9 mouse cellular contexts compared by ENCODE assay signal in genomic region chr11:54006901-54007300, GRCm38 (mm10). TPM values are rescaled to one million over a fixed set of nuclear protein-coding genes. Genes with fewer than 3 reads are reported as not detected.
DNase-seq lines count a peak whose midpoint lies in the region; ATAC-seq and TF ChIP-seq lines count a peak whose summit lies in the region.
"Had no signal": no experiment of that assay in that cellular context is flagged by ENCODE, and none has a peak within 500 bp of the region (broad histone marks: within the 10 kb centered on the region; RNA-seq: fewer than 3 reads in every experiment).

No protein-coding gene starts in this region.

- no peaks in the 10 kb centered on the region for H3K9me3 ChIP-seq in erythroblast, embryonic 14.5 days (ENCODE audit: control insufficient read depth, low read length)
- H3K9me3 ChIP-seq in forebrain, embryonic 16.5 days (ENCODE audit: control insufficient read depth, low read length): no peaks in the 10 kb centered on the region
- no peaks in the 10 kb centered on the region for H3K9me3 ChIP-seq in intestine, postnatal 0 days (ENCODE audit: control insufficient read depth)
- H3K9me3 ChIP-seq: megakaryocyte, embryonic 14.5 days had no signal

- peaks cover 100% of the 10 kb centered on the region for H3K36me3 ChIP-seq in erythroblast, embryonic 14.5 days (ENCODE audit: control insufficient read depth)
- H3K36me3 ChIP-seq in forebrain, embryonic 16.5 days (ENCODE audit: control insufficient read depth, insufficient read depth): no peaks in the 10 kb centered on the region
- H3K36me3 ChIP-seq in intestine, postnatal 0 days (ENCODE audit: control insufficient read depth, insufficient read depth): no peaks in the 10 kb centered on the region

- WGBS in forebrain, embryonic 16.5 days: 83% methylated on average over 4 of the region's 4 CpGs
- WGBS in intestine, postnatal 0 days: 61% methylated on average over 4 of the region's 4 CpGs

- peak overlapping the region; percentile 51 for H3K4me3 ChIP-seq in erythroblast, embryonic 14.5 days (replicated peaks)
- H3K4me3 ChIP-seq in forebrain, embryonic 16.5 days (replicated peaks; ENCODE audit: low read length): no peak overlapping the region
- no peak overlapping the region for H3K4me3 ChIP-seq in intestine, postnatal 0 days (ENCODE audit: low read depth, low read length)
- H3K4me3 ChIP-seq: megakaryocyte, embryonic 14.5 days had no signal

- TF ChIP-seq CTCF in intestine, postnatal 0 days (IDR thresholded peaks at IDR 0.05; ENCODE audit: low read depth): no peak

- no peak overlapping the region for H3K27ac ChIP-seq in forebrain, embryonic 16.5 days (ENCODE audit: low read length)
- no peak overlapping the region for H3K27ac ChIP-seq in intestine, postnatal 0 days (ENCODE audit: low read depth, low read length)

- DNase-seq in adrenal gland, postnatal 25 days: peak; percentile 55
- DNase-seq in gastrocnemius, postnatal 10 days: peak; percentile 65
- peak; percentile 87 to 92 for DNase-seq in kidney, postnatal 25 days
- DNase-seq in yolk sac, embryonic 10.5 days (ENCODE audit: low spot score): no peak

- peaks cover 95% of the 10 kb centered on the region for H3K4me1 ChIP-seq in erythroblast, embryonic 14.5 days (ENCODE audit: control insufficient read depth)
- H3K4me1 ChIP-seq in forebrain, embryonic 16.5 days (replicated peaks; ENCODE audit: control insufficient read depth, insufficient read depth, low read length): peaks cover 2% of the 10 kb centered on the region; the same call in 1 of the 2 replicates
- H3K4me1 ChIP-seq in intestine, postnatal 0 days (replicated peaks; ENCODE audit: control insufficient read depth, insufficient read depth, low read length): no peaks in the 10 kb centered on the region

- no peak overlapping the region for H3K4me2 ChIP-seq in forebrain, embryonic 16.5 days (ENCODE audit: low read length)
- no peak overlapping the region for H3K4me2 ChIP-seq in intestine, postnatal 0 days (replicated peaks; ENCODE audit: low read depth)

- H3K27me3 ChIP-seq in erythroblast, embryonic 14.5 days (ENCODE audit: control insufficient read depth): no peaks in the 10 kb centered on the region
- H3K27me3 ChIP-seq in forebrain, embryonic 16.5 days (replicated peaks; ENCODE audit: control insufficient read depth, insufficient read depth, low read length): no peaks in the 10 kb centered on the region
- no peaks in the 10 kb centered on the region for H3K27me3 ChIP-seq in intestine, postnatal 0 days (replicated peaks; ENCODE audit: control insufficient read depth, insufficient read depth, low read length)

- no peak overlapping the region for H3K9ac ChIP-seq in forebrain, embryonic 16.5 days (replicated peaks; ENCODE audit: low read depth, low read length)
- H3K9ac ChIP-seq in intestine, postnatal 0 days (ENCODE audit: low read depth, low read length): no peak overlapping the region

- ATAC-seq in erythroblast, adult 5-6 weeks (replicated peaks; ENCODE audit: low FRiP score, poor library complexity, severe bottlenecking): no peak
- no peak for ATAC-seq in forebrain, embryonic 16.5 days
- ATAC-seq in intestine, postnatal 0 days: no peak

RNA-seq across cellular contexts. Expression of gene Slc22a4, which starts 21.0 kb away (rescaled TPM):
- polyA plus RNA-seq in erythroblast, embryonic 14.5 days (2012): 10.1 and 12.5 TPM in 2 replicates
- 154 and 157 TPM in 2 replicates for total RNA-seq in erythroblast, adult 5-6 weeks (2015; ENCODE audit: low replicate concordance)
- total RNA-seq in erythroblast, adult 5-6 weeks (2017; ENCODE audit: low replicate concordance): 202 and 262 TPM in 2 replicates
- total RNA-seq in adrenal gland, postnatal 25 days (2021): 8.0 and 8.5 TPM in 2 replicates
- 1 to 10 TPM; 1.4 to 2.8 TPM for total RNA-seq in gastrocnemius, postnatal 10 days (2021)
- 0.87 and 2.2 TPM in 2 replicates for polyA plus RNA-seq in forebrain, embryonic 16.5 days (2015; fragmentation: Nextera tagmentation; extraction: Ambion mirVana)
- 1.2 and 1.3 TPM in 2 replicates for polyA plus RNA-seq in intestine, postnatal 0 days (2015; fragmentation: Nextera tagmentation; extraction: Ambion mirVana)

RNA-seq across cellular contexts. Expression of gene Slc22a21, which starts 26.8 kb away (rescaled TPM):
- polyA plus RNA-seq in erythroblast, embryonic 14.5 days (2012): 0.26 and 0.77 TPM in 2 replicates
- 12.1 and 23.4 TPM in 2 replicates for total RNA-seq in erythroblast, adult 5-6 weeks (2015; ENCODE audit: low replicate concordance)
- total RNA-seq in erythroblast, adult 5-6 weeks (2017; ENCODE audit: low replicate concordance): 8.9 and 16.9 TPM in 2 replicates
- 5.3 and 5.9 TPM in 2 replicates for total RNA-seq in adrenal gland, postnatal 25 days (2021)
- total RNA-seq in gastrocnemius, postnatal 10 days (2021): 1 to 10 TPM; 1.7 to 2.6 TPM
- 1.3 and 2.1 TPM in 2 replicates for polyA plus RNA-seq in forebrain, embryonic 16.5 days (2015; fragmentation: Nextera tagmentation; extraction: Ambion mirVana)
- polyA plus RNA-seq in intestine, postnatal 0 days (2015; fragmentation: Nextera tagmentation; extraction: Ambion mirVana): 6.8 and 8.8 TPM in 2 replicates

Comparison
In these comparisons a context has a peak if more than half of its experiments do, and no peak if none do; other contexts are left out.
1. RNA of gene Slc22a4, which starts 21.0 kb away (total RNA-seq): 154 to 262 TPM in erythroblast, adult 5-6 weeks; 8.0 to 8.5 TPM in adrenal gland, postnatal 25 days and 1.4 to 2.8 TPM in gastrocnemius, postnatal 10 days; every median in the first group is over 10 times any median in the second.